Mouse (Mus musculus) Patski (cell line): ENCODE measurements around the gene Tex52. TPM values are rescaled to one million over a fixed set of nuclear protein-coding genes. Genes with fewer than 3 reads are reported as not detected.
A peak's percentile ranks its signal among the peaks of the same experiment; 100 is the strongest.

Source experiments
- ATAC-seq: fragments of 100-300 bp; one replicate; pipeline ENCODE4 v1.8.0; 2021
- CTCF ChIA-PET: fragments of 350-600 bp; sonication (Branson Sonifier 250); formaldehyde crosslinking; loops from one replicate; lab custom pipeline; 2022; ENCODE audit warnings: inconsistent platforms; lab: Charles Lee
- POLR2A ChIA-PET: fragments of 350-600 bp; sonication (Branson Sonifier 250); formaldehyde crosslinking; loops from one replicate; lab custom pipeline; 2022; ENCODE audit warnings: antibody characterized with exemption, inconsistent platforms; lab: Charles Lee
- DNase-seq: peaks from one replicate; pipeline ENCODE4 v3.0.0-alpha.2; 2011; ENCODE audit warnings: low read depth, low spot score
- H3K27me3 ChIP-seq: fragments of 371-371 bp; one replicate; pipeline ENCODE4 v1.5.1; 2021
- CTCF ChIP-seq: fragments of 100-300 bp; IDR thresholded peaks from one replicate; pipeline ENCODE4 v1.5.1; 2021
- in situ Hi-C: fragments of 300-500 bp; cut with MboI; formaldehyde crosslinking; loops from 3 replicates; pipeline ENCODE4 v1.11.1; 2018; ENCODE audit warnings: low pct_unique_long_range_greater_than_20kb, mixed read lengths
- polyA plus RNA-seq: library from polyadenylated mRNA; unstranded; gene quantifications from one replicate; pipeline ENCODE4 v1.2.3, GENCODE M21; 2021

Gene Tex52
- polyA plus RNA-seq, 1 experiment from 2014 or later, result 0.44 TPM

DNA sequence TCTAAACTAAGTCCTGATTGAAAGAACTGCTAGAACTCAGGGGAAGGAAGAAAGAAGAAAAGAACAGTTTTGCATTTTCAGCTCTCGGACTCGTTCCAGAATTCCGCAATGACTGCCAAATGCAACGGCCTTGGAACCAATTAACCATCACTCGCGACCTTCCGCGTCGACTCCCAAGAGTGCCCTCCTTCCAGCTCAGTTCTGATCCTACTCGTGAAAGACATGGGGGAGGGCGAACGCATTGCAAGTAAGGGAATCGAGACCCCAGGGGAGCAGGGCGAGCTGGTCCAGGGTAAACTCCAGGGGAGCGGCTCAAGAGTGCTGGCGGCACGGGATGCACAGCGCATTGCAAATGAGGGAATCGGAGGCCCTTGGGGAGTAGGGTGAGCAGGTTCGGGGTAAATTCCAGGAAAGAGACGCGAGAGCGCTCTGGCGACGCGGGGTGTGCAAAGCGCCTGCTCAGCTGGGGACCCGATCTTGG lies 20.0 kb upstream of the Tex52 start:
- TF ChIP-seq CTCF, result no peak
- ChIA-PET CTCF (interaction anchor here (1.1 to 1.5 kb wide), 5 partner anchors 20 to 56 kb away, joined by 3 to 5 read pairs (median 4); no protein-coding TSS in a partner anchor), POLR2A (interaction anchor here (0.6 to 0.7 kb wide), 2 partner anchors 117 to 124 kb away, joined by 3 read pairs; no protein-coding TSS in a partner anchor)
- no peak for DNase-seq
- in situ Hi-C loops, result loop anchor here (5.0 kb wide), 1 partner anchor 38 kb away; no protein-coding TSS in a partner anchor
- peak; percentile 76 for ATAC-seq
- H3K27me3 ChIP-seq, result no peaks in the 10 kb centered on the region

DNA sequence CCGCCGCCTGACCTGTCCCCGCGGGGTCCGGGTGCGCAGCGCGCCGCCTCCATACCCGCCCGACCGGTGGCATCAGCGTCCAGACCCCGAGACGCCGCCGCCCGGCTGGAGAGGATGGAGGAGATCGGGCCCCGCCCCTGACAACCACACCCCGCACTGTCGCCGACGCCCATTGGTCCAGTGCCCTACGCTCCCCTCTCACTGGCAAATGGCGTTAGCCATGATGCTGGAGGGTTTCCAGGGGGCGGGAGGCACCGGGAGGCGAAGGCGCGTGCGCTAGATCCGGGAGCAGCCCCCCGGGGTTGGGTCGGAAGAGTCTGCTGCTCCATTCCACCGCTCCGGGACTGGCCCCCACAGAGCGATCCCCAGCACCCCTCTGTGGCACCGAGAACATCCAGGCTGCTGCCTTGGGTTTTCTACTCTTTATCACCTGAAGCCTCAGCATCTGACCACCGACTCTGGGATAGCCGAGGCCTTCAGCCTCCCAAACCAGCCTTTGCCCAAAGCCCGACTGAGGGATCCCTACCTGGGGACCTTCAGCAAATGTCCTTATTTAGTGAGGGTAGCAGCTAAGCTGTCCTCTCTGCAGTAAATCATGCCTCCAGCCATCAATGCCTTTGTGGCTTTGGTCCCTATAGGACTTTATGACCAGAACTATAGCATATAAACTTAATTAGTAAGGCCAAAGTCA lies 19.4 kb upstream of the Tex52 start, which contains the start of gene Tulp3:
Gene Tulp3, minus strand, starts transcription at position 126 of the 691 bp plus-strand sequence.
- in situ Hi-C loops, result loop anchor here (5.0 kb wide), 1 partner anchor 39 kb away; no protein-coding TSS in a partner anchor
- no peaks in the 10 kb centered on the region for H3K27me3 ChIP-seq
- ATAC-seq (peak; percentile 97), DNase-seq (no peak)
- no peak for TF ChIP-seq CTCF
- CTCF ChIA-PET, result interaction anchor here (1.0 to 1.3 kb wide), 5 partner anchors 10 to 55 kb away, joined by 3 to 4 read pairs (median 4); no protein-coding TSS in a partner anchor
- POLR2A ChIA-PET, result interaction anchor here (0.6 to 0.7 kb wide), 2 partner anchors 117 to 124 kb away, joined by 3 read pairs; no protein-coding TSS in a partner anchor

DNA sequence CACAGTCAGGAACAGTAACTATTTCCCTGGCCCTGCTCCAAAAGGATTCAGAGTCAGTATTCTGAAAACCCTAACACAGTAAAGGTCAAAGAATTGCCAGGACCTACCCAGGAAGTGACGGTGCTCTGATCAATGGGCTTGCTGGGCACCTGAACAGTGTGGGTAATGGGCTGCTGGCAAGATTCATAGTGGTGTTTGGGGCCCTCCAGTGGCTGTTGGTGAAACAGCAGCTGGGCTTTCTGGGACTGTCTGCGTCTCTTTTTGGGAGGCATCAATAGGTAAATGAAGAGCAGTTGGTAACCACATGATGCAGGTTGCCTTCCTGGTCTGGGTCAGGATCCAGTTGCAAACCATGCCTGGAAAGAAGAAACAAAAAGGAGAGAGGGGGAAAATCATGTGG lies 16.3 kb upstream of the Tex52 start:
- in situ Hi-C loops, result loop anchor here (5.0 kb wide), 1 partner anchor 42 kb away; no protein-coding TSS in a partner anchor

DNA sequence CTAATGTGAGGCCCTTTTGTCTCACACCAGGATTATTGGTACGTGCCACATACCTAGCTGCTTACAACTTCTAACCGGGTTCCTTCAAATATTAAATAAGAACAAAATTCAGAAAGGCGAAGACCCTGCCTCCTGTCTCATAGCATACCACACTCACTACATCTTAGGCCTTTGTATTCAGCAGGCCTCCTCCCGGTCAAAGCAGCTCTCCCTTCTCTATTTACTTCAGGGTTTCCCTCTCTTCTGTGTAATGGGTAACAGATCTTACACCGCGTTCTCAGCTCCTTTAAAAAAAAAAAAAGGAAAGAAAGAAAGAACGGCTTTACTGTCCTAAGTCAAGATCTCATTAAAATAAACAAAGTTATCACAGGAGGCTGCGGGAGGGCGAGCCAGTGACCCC lies 13.4 kb upstream of the Tex52 start:
- CTCF ChIA-PET, result interaction anchor here (1.4 to 3.1 kb wide), 3 partner anchors 25 to 49 kb away, joined by 4 to 8 read pairs (median 7); no protein-coding TSS in a partner anchor
- no peak for TF ChIP-seq CTCF
- in situ Hi-C loops, result loop anchor here (5.0 kb wide), 1 partner anchor 50 kb away; no protein-coding TSS in a partner anchor
- no peaks in the 10 kb centered on the region for H3K27me3 ChIP-seq
- POLR2A ChIA-PET, result interaction anchor here (0.6 to 1.1 kb wide), 3 partner anchors 27 to 62 kb away, joined by 3 to 5 read pairs (median 4); no protein-coding TSS in a partner anchor
- ATAC-seq, result peak; percentile 1
- DNase-seq, result no peak

More for the DNA sequence above, 16.3 kb upstream of the Tex52 start:
- no peaks in the 10 kb centered on the region for H3K27me3 ChIP-seq
- POLR2A ChIA-PET, result interaction anchor here (0.6 to 1.1 kb wide), 2 partner anchors 21 to 39 kb away, joined by 4 to 8 read pairs; no protein-coding TSS in a partner anchor
- TF ChIP-seq CTCF, result no peak
- CTCF ChIA-PET, result interaction anchor here (1.0 to 3.1 kb wide), 13 partner anchors 9 to 127 kb away, joined by 3 to 9 read pairs (median 3); no protein-coding TSS in a partner anchor
- DNase-seq, result no peak
- ATAC-seq, result no peak

DNA sequence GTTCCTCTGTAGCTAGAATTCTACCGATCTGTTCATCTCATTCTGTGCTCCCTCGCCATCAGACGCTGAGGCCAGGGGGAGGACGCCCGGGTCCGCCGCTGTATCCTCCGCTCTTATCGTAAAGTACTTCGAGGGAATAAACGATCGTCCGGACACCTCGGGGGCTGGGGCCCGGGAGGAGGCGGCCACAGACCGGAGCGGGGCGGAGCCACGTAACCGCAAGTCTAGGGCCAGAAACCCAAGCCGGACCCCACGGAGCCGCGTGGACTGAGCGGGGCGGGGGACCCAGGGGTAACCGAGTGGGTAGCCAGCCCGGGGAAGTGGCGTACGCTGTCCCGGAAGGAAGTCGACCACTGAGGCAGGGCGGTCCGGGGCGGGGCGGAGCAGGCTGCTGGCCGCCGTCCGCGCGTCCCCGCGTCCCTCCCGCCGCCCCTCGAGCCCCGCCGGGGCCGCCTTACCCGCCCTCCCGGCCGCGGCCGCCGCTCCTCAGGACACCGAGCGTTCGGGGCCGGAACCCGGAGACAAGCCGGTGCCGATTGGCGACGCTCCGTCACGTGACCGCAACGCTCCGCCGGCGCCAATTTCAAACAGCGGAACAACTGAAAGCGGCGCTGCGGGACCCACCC lies 12.8 kb upstream of the Tex52 start, which contains the start of the genes Rhno1 and Foxm1:
Gene Rhno1, minus strand, starts transcription at position 531 of the 626 bp plus-strand sequence.
Gene Foxm1, plus strand, starts transcription at position 587 of the 626 bp plus-strand sequence.
- no peak for TF ChIP-seq CTCF
- in situ Hi-C loops, result loop anchor here (5.0 kb wide), 1 partner anchor 50 kb away; no protein-coding TSS in a partner anchor

DNA sequence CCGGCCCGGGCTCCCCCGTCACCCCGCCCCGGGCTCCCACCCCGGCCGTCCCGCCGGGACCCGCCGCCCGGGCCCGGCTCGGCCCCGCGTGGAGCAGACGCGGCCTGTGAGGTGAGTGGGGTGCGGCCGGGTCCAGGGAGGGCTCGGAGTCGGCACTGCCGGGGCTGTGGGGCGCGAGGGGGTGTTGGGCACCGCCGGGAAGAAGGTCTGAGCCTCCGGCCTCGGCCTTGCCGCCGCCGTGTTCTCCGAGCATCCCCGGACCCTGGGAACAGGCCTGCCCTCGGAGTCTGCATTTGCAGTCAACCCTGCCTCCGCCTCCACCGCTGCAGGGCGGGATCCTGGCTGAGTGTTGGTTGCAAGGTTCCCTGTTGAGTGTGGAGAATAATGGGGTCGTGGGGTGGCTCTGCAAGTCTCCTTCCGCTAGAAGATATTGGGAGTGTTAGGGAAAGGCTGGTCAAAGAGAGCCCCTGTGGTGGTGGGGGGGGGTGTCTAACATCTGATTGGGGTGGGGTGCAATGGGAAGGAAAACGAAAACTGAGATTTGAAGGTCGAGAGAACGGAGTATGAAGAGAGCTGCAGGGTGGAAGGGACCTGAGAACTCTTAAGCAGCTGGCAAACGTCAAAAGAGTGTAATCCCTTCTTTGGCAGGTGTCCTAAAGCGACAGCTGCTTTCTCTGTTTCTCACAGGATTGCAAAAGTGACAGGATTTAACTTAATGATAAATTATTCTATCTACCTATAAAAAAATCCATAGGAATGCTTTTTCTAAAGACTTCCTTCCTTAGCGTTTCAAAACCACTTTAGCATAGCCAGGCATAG lies 12.0 kb upstream of the Tex52 start:
- ChIA-PET POLR2A (no interaction called here), CTCF (interaction anchor here (1.1 to 3.4 kb wide), 3 partner anchors 11 to 163 kb away, joined by 3 to 18 read pairs (median 4); partner anchors contain the start of genes Gm44596 and Tex52)
- DNase-seq (no peak), ATAC-seq (peak; percentile 28)
- in situ Hi-C loops, result loop anchor here (5.0 kb wide), 1 partner anchor 49 kb away; no protein-coding TSS in a partner anchor
- H3K27me3 ChIP-seq, result no peaks in the 10 kb centered on the region
- TF ChIP-seq CTCF, result no peak

More for the DNA sequence above, 12.8 kb upstream of the Tex52 start, which contains the start of the genes Rhno1 and Foxm1:
- ATAC-seq (peak; percentile 83), DNase-seq (no peak)
- CTCF ChIA-PET, result interaction anchor here (1.4 to 2.1 kb wide), 2 partner anchors 28 to 49 kb away, joined by 4 to 7 read pairs; no protein-coding TSS in a partner anchor
- no peaks in the 10 kb centered on the region for H3K27me3 ChIP-seq
- POLR2A ChIA-PET, result no interaction called here

DNA sequence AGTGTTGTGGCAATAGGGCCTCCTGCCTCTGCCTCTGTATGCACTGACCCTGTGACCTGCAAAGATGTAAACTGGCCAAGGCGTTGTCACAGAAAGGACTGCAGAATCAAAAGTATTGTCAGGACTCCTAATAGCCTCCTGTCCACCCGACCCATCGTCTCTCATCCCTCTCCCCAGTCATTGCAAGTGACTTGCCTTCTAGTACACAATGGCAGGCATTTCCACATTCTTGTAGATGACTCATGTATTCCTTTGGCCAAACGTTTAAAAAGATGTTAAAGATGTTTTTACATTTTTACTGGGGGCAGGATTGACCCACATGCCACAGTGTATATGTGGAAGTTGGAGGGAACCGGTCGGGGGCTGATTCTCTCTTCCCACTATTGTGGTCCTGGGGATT lies 10.5 kb upstream of the Tex52 start:
- no peak for TF ChIP-seq CTCF
- in situ Hi-C loops, result loop anchor here (5.0 kb wide), 1 partner anchor 48 kb away; no protein-coding TSS in a partner anchor
- DNase-seq (no peak), ATAC-seq (no peak)
- ChIA-PET POLR2A (no interaction called here), CTCF (interaction anchor here (0.7 to 3.4 kb wide), 3 partner anchors 26 to 95 kb away, joined by 3 to 18 read pairs (median 3); no protein-coding TSS in a partner anchor)
- no peaks in the 10 kb centered on the region for H3K27me3 ChIP-seq

DNA sequence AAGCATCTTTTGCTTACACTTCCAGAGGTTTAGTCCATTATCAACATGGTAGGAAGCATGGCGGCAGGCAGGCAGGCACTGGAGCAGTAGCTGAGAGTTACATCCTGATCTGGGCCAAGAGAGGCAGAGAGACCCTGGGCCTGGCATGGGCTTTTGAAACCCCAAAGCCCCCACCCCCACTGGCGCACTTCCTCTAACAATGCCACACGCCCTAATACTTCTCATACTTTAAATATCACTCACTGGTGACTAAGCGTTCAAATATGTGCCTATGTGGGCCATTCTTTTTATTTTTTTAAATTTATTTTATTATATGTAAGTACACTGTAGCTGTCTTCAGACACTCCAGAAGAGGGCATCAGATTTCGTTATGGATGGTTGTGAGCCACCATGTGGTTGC lies 8.8 kb upstream of the Tex52 start:
- ATAC-seq (no peak), DNase-seq (no peak)
- no peak for TF ChIP-seq CTCF
- POLR2A ChIA-PET, result no interaction called here
- no peaks in the 10 kb centered on the region for H3K27me3 ChIP-seq
- CTCF ChIA-PET, result interaction anchor here (1.2 to 3.4 kb wide), 2 partner anchors 29 to 45 kb away, joined by 3 to 18 read pairs; no protein-coding TSS in a partner anchor
- in situ Hi-C loops, result no loop called here

DNA sequence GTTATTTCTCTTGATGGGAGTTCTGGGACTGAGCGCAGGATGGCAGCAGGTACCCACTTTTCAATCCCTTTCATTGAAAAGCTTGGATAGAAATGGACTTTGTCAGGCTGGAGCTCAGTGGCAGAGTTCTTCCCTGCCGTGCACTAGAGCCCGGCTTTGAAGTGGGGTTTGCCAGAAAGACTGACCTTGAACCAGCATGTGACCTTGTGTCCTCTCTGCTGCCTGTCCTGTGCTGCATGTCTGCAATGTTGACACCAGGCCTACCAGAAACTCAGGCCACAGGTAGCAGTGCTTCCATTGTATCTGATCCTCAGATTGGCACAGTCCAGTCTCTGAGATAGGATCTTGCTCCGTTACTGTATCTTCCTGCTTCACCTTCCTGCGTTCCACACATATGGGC lies 5.2 kb upstream of the Tex52 start:
- DNase-seq (no peak), ATAC-seq (no peak)
- POLR2A ChIA-PET, result no interaction called here
- in situ Hi-C loops, result no loop called here
- CTCF ChIA-PET, result no interaction called here
- no peak for TF ChIP-seq CTCF
- H3K27me3 ChIP-seq, result no peaks in the 10 kb centered on the region
